Mouse (Mus musculus) T-helper 2 cell (primary cell): ENCODE measurements around the gene Tsc22d4.

Source experiments
- in situ Hi-C: fragments of 300-600 bp; cut with MboI, MseI; formaldehyde crosslinking; loops from one replicate; pipeline ENCODE4 v1.15.1; 2025; ENCODE audit warnings: high pct_unique_total_duplicates

Tsc22d4 gene

DNA sequence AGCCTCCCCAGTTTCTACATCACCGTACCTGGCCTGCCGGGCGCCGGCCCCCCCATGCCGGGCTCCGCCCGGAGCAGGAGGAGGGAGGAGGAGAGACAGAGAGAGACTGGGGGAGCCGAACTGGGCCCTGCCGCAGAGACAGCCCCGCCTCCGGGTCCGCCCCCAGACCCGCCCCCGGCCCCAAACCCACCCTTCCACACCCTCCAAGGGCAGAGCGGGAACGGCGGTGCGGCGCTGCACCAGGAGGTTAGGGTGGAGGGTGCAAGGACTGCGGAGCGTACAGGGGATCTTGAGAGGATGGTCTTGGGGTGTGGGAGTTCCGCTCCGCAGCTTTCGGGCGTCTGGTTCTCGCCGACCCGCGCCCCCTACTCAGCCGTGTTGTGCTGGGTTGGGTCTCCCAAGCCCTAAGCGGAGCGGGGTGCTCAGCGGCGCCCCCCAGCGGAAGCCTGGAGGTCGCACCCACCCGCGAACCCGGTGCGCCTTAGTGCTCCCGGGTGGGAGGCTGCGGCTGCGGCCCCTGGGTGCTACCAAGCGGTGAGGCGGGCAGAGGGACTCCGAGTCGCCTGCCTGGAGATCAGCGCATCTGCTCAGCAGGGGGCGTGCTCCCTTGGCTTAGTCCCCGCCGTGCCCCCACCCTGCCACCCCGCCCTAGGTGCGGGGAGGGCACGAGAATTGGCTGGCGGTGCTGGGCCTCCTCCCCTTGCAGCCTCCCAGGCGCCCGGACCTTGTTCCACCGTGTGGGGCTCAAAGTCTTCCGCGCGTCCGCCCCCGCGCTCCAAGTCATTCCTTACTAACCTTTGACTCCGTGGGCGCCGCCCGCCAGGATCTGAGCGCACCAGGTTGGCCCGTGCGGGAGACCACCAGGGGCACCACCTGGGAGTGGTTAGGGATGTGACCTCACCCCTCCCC, 4.3 kb upstream of the Tsc22d4 start, which contains the start of gene Nyap1:
Nyap1 (minus strand) TSS at position 585 of the 909 bp plus-strand sequence.
- in situ Hi-C loops = no loop called here

DNA sequence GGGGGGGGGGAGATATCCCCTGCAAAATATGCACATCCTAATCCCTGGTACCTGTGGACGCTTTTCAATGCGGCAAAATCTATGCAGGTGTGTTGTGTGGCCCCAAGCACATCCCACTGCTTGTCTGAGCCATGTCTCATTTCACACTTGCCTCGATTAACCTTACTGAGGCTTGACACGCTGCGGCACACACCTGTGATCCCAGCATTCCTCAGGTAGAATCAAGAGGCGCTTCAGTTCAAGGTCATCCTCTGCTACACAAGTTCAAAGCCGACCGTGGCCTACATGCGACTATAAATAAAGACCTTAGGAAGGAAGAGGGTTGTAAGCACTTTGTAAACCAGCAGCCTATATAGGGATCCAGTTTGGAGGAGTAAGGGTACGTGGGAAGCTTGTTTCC, 3.5 kb upstream of the Tsc22d4 start:
- in situ Hi-C loops = no loop called here

DNA sequence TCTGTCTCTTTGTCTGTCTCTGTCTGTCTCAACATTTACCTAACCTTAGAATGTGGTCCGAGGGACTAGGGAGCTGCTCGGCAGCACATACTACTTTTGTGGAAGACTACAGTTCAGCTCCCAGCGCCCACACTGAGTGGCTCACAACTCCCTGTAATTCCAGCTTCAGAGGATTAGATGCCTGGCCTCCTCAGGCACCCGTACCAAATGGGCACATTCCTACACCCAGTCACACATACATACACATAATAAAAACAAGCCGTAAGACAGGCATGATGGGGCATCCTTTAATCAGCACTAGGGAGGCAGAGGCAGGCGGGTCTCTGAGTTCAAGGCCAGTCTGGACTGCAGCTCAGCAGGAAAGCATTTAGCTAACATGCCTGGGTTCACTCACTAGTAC, 2.7 kb upstream of the Tsc22d4 start:
- in situ Hi-C loops = no loop called here

DNA sequence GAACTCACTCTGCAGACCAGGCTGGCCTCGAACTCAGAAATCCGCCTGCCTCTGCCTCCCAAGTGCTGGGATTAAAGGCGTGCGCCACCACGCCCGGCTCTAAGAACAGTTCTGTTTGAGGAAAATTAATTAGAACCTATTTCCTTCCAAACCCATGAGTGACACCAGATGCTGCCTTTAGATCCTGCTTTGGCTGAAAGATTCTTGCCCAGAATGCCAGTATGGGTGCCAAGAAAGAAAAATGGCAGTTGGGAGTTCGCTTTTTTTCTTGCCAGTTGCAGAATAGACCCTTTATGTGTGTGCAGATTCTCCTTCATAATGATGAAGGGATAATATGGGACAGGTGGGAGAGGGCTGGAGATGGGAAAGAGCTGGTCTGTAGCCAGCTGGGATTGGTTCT, 1.3 kb upstream of the Tsc22d4 start:
- in situ Hi-C loops = no loop called here

DNA sequence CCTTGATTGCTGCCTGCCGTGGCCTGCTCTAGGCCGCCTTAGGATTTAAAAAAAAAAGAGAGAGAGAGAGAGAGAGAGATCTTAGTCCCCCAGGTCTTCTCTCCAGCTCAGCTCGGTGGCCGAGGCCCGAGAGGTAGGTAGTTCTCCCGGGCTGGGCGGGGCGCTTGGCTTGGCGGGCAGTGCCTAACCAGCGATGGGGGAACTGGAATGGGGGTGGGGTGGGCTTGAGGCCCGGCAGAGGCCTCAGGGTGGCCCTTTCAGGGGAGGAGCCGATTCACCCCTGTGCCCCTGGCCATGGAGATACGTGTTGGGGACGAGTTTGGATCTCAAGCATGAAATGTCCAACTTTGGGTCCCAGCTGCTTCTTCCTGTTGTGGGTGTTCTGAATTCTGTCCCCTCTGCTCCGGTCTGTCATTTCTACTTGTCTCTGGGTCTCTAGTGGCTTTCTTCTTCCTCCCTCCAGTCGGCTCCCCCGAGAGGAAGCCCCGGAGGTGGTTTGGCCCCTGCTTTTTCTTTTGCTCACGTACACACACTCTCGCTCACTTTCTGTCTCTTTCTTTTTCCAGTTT, 836 bp downstream of the Tsc22d4 start:
- in situ Hi-C loops = loop anchor here (5.0 kb wide), 1 partner anchor 59 kb away; no protein-coding TSS in a partner anchor

DNA sequence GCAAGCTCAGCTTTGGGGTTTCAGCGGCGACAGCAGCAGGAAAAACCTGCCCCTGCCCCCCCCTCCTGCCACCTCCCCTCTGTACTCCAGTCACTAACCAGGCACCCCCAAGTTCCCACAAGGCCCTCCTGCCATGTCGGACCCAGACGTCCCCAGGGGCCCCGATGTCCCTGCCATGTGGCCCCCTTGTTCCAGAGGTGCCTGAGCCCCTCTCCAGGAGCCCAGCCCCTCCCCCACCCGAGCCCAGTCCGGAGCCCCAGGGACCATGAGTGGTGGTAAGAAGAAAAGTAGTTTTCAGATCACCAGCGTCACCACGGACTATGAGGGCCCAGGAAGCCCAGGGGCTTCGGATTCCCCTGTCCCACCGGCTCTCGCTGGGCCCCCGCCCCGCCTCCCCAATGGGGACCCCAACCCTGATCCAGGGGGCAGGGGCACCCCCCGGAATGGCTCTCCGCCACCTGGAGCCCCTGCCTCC, 1.4 kb downstream of the Tsc22d4 start:
- in situ Hi-C loops = loop anchor here (5.0 kb wide), 1 partner anchor 60 kb away; no protein-coding TSS in a partner anchor

DNA sequence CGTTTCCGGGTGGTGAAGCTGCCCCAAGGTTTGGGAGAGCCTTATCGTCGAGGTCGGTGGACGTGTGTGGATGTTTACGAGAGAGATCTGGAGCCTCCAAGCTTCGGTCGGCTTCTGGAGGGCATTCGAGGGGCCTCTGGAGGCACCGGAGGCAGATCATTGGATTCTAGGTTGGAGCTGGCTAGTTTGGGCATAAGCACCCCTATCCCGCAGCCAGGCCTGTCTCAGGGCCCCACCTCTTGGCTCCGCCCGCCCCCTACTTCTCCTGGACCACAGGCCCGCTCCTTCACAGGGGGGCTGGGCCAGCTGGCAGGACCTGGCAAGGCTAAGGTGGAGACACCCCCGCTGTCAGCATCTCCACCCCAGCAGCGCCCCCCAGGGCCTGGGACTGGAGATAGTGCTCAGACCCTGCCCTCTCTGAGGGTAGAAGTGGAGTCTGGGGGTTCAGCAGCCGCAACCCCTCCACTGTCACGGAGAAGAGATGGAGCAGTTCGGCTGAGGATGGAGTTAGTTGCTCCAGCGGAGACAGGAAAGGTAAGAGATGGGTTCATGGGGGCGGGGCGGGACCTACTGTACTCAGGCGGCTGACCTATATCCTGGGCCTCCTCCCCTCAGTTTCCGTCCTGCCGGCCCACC, 1.9 kb downstream of the Tsc22d4 start:
- in situ Hi-C loops = loop anchor here (5.0 kb wide), 1 partner anchor 60 kb away; no protein-coding TSS in a partner anchor

DNA sequence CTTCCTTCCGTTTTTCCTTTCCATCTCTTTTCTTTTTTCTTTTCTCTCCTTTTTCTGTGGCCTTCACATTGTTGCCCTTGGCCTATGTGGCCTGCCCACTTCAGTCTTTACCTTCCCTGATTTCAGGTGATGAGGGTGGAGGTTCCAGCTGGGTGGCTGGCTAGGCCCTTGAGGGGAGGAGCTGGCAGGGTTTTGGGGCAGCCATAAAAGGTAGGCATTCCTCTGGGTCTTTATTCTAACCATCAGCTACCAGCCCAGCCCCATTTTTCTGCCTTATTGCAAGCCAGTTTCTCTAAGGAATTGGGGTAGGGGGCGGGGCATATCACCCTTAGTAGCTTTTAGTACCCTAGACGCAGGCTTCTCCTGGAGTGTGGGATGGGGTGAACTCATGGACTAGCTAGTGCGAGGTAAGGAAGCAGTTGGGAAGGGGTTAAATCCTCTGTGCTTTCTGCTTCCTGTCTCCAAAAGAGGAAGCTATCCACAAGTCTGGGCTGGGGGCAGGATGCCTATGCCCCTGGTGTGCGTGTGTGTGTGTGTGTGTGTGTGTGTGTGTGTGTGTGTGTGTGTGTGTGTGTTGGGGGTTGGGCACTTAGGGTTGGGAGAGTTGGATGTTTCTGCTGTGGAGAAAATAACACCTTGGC, 2.7 kb downstream of the Tsc22d4 start:
- in situ Hi-C loops = loop anchor here (5.0 kb wide), 1 partner anchor 61 kb away; no protein-coding TSS in a partner anchor

DNA sequence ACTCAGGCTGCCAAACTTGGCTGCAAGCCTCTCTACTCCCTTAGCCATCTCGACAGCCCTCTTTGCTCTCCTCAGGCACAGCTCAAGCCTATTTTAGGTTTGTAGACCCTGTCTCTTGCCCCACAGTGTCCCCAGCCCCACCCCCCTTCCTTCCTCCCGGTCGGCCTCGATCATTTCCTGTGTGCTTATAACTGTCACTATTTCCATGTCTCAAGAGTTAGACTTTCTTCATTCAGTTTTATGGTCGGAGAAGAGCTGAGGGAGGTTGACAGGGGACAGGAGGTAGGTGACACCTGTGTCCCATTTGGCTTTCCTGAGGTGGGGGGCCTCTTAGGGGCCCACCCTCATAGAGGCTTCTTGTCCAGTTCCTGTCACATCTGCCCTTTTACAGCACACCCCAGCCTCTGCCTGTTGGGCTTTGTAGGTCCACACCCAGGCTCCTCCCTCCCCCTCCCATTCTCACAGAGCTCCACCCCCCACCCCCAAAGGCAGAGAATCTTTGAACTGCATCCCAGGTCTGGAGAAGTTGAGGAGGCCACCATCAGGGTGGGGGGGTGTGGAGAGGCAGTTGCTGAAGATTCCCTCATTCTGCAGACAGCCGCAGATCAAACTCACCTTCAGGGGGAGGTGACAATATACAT, 3.8 kb downstream of the Tsc22d4 start:
- in situ Hi-C loops = loop anchor here (5.0 kb wide), 1 partner anchor 62 kb away; no protein-coding TSS in a partner anchor

DNA sequence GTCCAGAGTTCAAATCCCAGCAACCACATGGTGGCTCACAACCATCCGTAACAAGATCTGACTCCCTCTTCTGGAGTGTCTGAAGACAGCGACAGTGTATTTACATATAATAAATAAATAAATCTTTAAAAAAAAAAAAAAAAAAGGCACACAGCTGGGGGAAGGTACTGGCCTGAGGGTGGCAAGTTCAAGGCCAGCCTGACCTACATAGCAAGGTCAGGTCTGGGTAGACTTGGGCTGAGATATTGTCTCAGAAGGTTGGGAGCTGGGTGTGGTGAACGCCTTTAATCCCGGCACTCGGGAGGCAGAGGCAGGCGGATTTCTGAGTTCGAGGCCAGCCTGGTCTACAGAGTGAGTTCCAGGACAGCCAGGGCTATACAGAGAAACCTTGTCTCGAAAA, 4.7 kb downstream of the Tsc22d4 start:
- in situ Hi-C loops = loop anchor here (10.0 kb wide), 1 partner anchor 235 kb away; the partner anchor contains the start of gene Gigyf1

DNA sequence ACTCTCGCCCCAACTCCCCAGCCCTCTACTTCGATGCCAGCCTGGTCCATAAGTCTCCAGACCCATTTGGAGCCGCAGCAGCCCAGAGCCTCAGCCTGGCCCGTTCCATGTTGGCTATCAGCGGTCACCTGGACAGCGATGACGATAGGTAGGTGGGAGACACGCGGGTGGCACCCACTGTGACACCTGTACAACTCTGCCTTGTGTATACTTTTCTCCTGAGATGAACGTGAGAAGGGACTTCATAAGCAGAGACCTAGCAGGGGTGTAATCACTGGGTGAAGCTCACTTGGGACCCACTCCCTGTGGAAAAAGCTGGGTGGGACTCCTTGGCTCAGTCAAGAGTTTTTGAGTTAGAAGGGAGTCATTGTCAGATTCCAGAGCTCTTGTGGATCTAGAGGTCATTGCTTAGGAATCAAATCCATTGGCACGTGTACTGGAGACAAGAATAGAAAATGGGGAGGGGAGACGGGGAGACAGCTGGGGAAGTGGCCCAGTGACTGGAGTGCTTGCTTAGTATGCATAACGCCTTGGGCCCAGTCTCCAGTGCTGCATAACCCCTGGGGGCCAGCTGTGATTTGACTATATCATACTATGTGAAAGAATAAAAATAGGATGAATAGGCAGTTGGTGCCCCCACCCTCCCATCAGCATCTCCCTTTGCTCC, 5.8 kb downstream of the Tsc22d4 start:
- in situ Hi-C loops = loop anchor here (10.0 kb wide), 1 partner anchor 237 kb away; the partner anchor contains the start of gene Gigyf1

DNA sequence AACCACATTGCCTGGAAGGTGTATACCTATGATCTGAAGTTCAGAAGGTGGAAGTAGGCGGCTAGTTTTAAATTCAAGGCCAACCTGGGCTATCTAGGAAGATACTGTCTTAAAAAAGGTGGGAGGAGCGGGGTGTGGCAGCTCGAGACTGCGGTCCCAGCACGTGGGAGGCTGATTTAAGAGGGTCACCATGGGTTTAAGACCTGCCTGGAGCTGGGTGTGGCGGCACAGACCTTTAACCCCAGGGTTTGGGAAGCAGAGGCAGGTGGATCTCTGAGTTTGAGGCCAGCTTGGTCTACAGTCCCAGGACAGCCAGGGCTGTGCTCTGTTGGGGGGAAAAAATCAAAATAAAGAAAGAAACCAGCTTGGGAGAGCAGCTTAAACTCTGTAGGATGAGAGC, 6.5 kb downstream of the Tsc22d4 start:
- in situ Hi-C loops = loop anchor here (10.0 kb wide), 1 partner anchor 237 kb away; the partner anchor contains the start of gene Gigyf1

DNA sequence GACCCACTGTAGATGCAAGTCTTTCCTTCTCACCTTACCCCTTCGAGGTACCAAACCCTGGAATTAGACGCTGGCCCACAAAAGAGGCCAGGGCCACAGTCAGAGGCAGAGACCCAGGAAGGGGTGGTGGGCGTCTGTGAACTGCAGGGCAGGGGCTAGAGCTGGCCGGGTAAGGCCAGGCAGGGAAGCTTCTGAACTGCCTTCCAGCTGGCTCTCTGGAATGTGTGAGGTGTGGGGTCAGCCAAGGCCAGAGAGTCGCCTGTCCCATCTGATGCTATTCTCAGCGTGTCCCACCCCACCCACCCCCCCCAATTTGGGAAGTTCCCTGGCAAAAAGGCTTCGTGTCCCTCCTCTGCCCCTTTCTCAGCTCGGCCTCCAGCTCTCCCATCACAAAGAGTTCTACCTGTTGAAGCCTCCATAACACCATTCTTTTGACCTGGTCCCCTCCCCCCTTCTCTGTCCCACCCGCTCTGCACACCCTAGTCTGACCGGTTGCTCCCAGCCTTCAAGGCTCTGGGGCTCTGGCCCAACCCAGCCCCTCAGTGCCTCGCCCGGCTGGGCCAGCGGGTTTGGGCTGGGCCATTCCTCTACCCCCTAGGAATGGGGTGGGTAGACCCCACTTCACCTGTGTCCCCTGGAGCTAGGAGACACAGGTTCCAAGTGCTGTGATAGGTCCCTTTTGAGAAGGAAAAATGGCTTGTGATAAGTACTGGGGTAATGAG, 7.7 kb downstream of the Tsc22d4 start:
- in situ Hi-C loops = loop anchor here (10.0 kb wide), 1 partner anchor 238 kb away; the partner anchor contains the start of gene Gigyf1

DNA sequence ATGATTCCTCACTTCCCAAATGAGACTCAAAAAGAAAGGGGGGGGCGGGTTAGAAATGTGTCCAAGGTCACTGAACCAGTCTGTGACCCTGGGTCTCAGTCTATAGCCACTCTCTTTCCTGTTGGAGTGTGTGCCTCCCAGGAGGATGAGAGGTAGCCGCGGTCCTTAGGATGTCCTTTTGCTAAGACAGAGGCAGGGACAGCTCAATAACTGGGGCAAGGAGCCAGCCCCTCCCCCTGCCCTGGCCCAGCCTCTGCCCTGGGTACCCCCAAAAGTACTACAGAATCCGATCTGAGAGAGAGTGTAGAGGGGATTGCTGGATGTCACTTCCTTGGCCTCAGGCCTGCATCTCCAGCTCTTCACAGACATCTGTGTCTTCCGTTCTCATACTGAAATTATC, 9.9 kb downstream of the Tsc22d4 start:
- in situ Hi-C loops = loop anchor here (10.0 kb wide), 1 partner anchor 241 kb away; the partner anchor contains the start of gene Gigyf1

DNA sequence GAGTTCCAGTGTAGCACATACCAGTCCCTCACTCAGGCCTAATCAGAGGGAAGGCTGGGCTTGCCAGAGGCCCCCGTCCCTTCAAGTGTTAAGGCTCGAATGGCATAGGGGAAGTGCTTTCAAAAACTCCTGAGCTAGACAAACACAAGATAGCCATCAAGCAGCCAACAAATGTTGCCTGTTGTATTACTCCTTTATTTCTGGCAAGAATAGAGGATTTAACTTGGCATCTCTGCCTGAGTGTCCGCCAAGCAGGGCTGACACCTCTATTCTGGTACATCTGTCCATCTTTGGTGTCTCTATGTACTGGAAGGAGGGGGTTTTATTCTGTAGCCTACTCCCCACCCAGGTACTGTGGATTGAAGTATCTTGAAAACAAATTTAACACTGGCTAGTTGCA, 10.6 kb downstream of the Tsc22d4 start:
- in situ Hi-C loops = loop anchor here (10.0 kb wide), 1 partner anchor 241 kb away; the partner anchor contains the start of gene Gigyf1

DNA sequence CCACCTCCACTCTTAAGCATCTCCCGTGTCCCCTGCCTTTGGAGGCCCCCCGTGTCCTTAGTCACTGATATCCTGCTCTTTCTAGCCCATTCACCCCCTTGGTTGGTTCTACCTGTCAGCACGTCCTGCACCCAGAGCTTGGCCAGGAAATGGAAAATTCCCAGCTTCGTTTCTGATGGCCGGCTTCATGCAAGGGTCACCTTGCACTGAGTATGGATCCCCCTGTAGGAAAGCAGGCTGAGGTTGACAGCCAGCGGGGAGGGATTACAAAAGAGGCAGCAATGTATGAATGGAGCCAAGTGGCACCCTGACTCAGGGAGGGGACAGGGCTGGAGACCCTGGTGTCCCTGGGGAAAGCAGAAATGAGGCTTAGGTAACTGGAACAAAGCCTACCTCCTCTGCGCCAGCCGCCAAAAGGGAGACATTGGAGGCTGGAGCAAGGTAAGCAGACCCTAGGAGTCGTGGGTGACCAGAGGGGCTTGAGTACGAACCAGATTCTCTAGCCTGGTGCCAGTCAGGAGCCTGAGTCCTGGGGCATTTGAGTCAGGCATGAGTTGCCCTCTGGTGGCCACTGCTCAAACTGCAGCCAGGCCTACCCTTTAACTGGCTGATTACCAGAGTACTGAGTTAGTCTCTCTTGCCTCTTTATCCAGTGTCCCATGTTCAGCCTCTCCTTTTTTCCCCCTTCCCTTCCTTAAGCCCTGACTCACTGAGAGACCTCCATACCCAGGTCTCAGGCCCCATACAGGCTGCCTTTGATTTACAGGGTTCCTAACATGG, 11.5 kb downstream of the Tsc22d4 start:
- in situ Hi-C loops = loop anchor here (10.0 kb wide), 1 partner anchor 242 kb away; the partner anchor contains the start of gene Gigyf1

DNA sequence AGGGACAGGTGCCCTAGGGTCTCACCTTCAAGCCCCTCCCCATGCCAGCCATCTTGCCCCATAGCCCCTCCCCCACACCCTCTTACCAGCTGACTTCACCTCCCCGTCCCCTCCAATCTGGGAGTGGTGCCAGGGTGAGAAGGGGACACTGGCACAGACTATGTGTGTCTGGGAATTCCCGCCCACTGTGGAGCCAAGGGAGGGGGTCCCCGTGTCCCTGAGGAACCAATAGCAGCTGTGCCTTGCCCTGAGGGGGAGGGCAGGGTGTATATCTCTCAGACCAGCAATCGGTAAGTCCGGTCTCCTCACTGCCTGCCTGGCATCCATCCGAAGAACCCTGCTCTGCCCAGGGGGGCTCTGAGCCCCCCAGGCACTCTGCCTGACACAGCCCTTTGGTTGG, 12.4 kb downstream of the Tsc22d4 start:
- in situ Hi-C loops = loop anchor here (10.0 kb wide), 1 partner anchor 243 kb away; the partner anchor contains the start of gene Gigyf1

DNA sequence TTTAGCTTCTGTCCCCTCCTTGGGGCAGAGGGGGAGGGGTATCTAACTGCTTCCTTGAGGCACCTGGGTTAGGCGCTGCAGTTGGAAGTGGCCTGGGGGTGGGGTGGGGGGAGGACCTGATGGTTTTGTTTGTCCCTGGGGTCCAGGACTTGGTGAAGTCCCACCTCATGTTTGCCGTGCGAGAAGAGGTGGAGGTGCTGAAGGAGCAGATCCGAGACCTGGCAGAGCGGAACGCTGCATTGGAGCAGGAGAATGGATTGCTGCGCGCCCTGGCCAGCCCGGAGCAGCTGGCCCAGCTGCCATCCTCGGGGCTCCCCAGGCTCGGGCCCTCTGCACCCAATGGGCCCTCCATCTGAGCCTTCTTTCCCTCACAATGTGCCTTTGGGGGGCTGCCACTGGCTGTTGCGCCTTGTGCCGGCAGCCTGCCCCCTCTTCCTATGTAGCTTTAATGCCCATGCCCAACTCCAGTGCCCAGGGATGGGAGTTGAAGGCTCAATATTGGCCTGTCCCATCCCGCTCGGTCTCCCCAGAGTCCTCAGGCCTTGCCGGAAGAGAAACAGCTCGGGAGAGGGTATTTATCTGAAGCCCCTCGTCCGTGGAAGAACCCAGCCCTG, 13.5 kb downstream of the Tsc22d4 start:
- in situ Hi-C loops = loop anchor here (10.0 kb wide), 1 partner anchor 244 kb away; the partner anchor contains the start of gene Gigyf1
